Mouse (Mus musculus) C2C12 (cell line): ENCODE results near the gene Dchs1.

Experiments
- CTCF ChIP-seq: IDR thresholded peaks from one replicate; pipeline ENCODE4 v1.5.1; 2011; ENCODE audit not compliant: control insufficient read depth, insufficient read depth, insufficient read length
- USF1 ChIP-seq: IDR thresholded peaks from one replicate; pipeline ENCODE4 v1.6.1; 2011; ENCODE audit warnings: low read depth, mild to moderate bottlenecking, control low read depth, moderate library complexity

- TF ChIP-seq USF1 (no peak), CTCF (no peak)
Observed at GRCm38 (mm10) chr7:105772331-105772730, 15.1 kb downstream of the Dchs1 start.
